ENCODE assay signal across 21 mouse cellular contexts in genomic region chr11:86614607-86615006, GRCm38 (mm10).
DNase-seq lines count a peak whose midpoint lies in the region; ATAC-seq and TF ChIP-seq lines count a peak whose summit lies in the region.
"Had no signal": no experiment of that assay in that cellular context is flagged by ENCODE, and none has a peak within 500 bp of the region (broad histone marks: within the 10 kb centered on the region; RNA-seq: fewer than 3 reads in every experiment).

No protein-coding gene starts in this region.

- no peak for TF ChIP-seq EP300 in stomach, postnatal 0 days (optimal IDR thresholded peaks at IDR 0.05)

- no peaks in the 10 kb centered on the region for H3K9me3 ChIP-seq in heart, embryonic 13.5 days
- H3K9me3 ChIP-seq in stomach, embryonic 16.5 days (replicated peaks; ENCODE audit: control insufficient read depth, low read length), result no peaks in the 10 kb centered on the region
- H3K9me3 ChIP-seq in stomach, postnatal 0 days (ENCODE audit: control insufficient read depth, low read length), result no peaks in the 10 kb centered on the region
- H3K9me3 ChIP-seq in liver, embryonic 13.5 days (replicated peaks), result no peaks in the 10 kb centered on the region
- H3K9me3 ChIP-seq in forebrain, embryonic 15.5 days, result no peaks in the 10 kb centered on the region
- H3K9me3 ChIP-seq: forebrain, embryonic 10.5 days; limb, embryonic 10.5 days; midbrain, embryonic 13.5 days; neural tube, embryonic 13.5 days; stomach, embryonic 15.5 days had no signal

- no peak overlapping the region for H3K4me3 ChIP-seq in heart, embryonic 13.5 days
- H3K4me3 ChIP-seq in stomach, embryonic 16.5 days (replicated peaks; ENCODE audit: low read length), result no peak overlapping the region
- no peak overlapping the region for H3K4me3 ChIP-seq in stomach, postnatal 0 days (ENCODE audit: low read depth, low read length)
- H3K4me3 ChIP-seq in liver, embryonic 13.5 days (replicated peaks), result no peak overlapping the region
- H3K4me3 ChIP-seq in forebrain, embryonic 15.5 days, result no peak overlapping the region
- H3K4me3 ChIP-seq: forebrain, embryonic 10.5 days; heart, adult 2 months; limb, embryonic 10.5 days; midbrain, embryonic 13.5 days; neural tube, embryonic 13.5 days; stomach, embryonic 15.5 days had no signal

- intact Hi-C loops in heart, postnatal 25 days (cut with DNase I), result no loop called here

- WGBS in heart, embryonic 13.5 days, result 84% methylated on average over 5 of the region's 5 CpGs
- WGBS in stomach, embryonic 16.5 days, result 59% methylated on average over 5 of the region's 5 CpGs
- 48% methylated on average over 5 of the region's 5 CpGs for WGBS in stomach, postnatal 0 days
- 56% methylated on average over 5 of the region's 5 CpGs for WGBS in liver, embryonic 13.5 days (ENCODE audit: insufficient replicate concordance)
- WGBS in forebrain, embryonic 15.5 days, result 83% methylated on average over 5 of the region's 5 CpGs

- no peak overlapping the region for H3K9ac ChIP-seq in heart, embryonic 13.5 days
- no peak overlapping the region for H3K9ac ChIP-seq in stomach, embryonic 16.5 days (ENCODE audit: low read length)
- H3K9ac ChIP-seq in stomach, postnatal 0 days (ENCODE audit: low read length), result no peak overlapping the region
- H3K9ac ChIP-seq in liver, embryonic 13.5 days, result peak overlapping the region; percentile 70
- H3K9ac ChIP-seq in forebrain, embryonic 15.5 days (replicated peaks), result no peak overlapping the region
- H3K9ac ChIP-seq: lung, embryonic 14.5 days; midbrain, embryonic 13.5 days; neural tube, embryonic 13.5 days; stomach, embryonic 15.5 days had no signal

- TF ChIP-seq CTCF in stomach, postnatal 0 days (IDR thresholded peaks at IDR 0.05; ENCODE audit: low read depth), result no peak

- H3K4me1 ChIP-seq in heart, embryonic 13.5 days, result no peaks in the 10 kb centered on the region
- H3K4me1 ChIP-seq in stomach, embryonic 16.5 days (ENCODE audit: control insufficient read depth, insufficient read depth, low read length), result no peaks in the 10 kb centered on the region
- H3K4me1 ChIP-seq in stomach, postnatal 0 days (replicated peaks; ENCODE audit: control insufficient read depth, insufficient read depth), result no peaks in the 10 kb centered on the region
- H3K4me1 ChIP-seq in liver, embryonic 13.5 days (replicated peaks), result peaks cover 53% of the 10 kb centered on the region
- H3K4me1 ChIP-seq in forebrain, embryonic 15.5 days, result no peaks in the 10 kb centered on the region
- H3K4me1 ChIP-seq: forebrain, embryonic 10.5 days; limb, embryonic 10.5 days; midbrain, embryonic 13.5 days; neural tube, embryonic 13.5 days; stomach, embryonic 15.5 days had no signal

- no peaks in the 10 kb centered on the region; the same call in 1 of the 2 replicates for H3K36me3 ChIP-seq in heart, embryonic 13.5 days
- H3K36me3 ChIP-seq in stomach, embryonic 16.5 days (ENCODE audit: control insufficient read depth, insufficient read depth, low read length), result no peaks in the 10 kb centered on the region
- no peaks in the 10 kb centered on the region for H3K36me3 ChIP-seq in stomach, postnatal 0 days (ENCODE audit: control insufficient read depth, insufficient read depth, low read length)
- peaks cover 12% of the 10 kb centered on the region; the same call in 1 of the 2 replicates for H3K36me3 ChIP-seq in liver, embryonic 13.5 days
- no peaks in the 10 kb centered on the region for H3K36me3 ChIP-seq in forebrain, embryonic 15.5 days
- H3K36me3 ChIP-seq: stomach, embryonic 15.5 days had no signal

- ATAC-seq in heart, embryonic 13.5 days (ENCODE audit: extremely low read depth, insufficient number of reproducible peaks, low FRiP score, low TSS enrichment), result no peak
- no peak for ATAC-seq in stomach, embryonic 16.5 days (ENCODE audit: insufficient read depth, low FRiP score)
- ATAC-seq in stomach, postnatal 0 days (ENCODE audit: low FRiP score, low TSS enrichment), result no peak
- no peak for ATAC-seq in liver, embryonic 13.5 days (ENCODE audit: low read depth)
- no peak for ATAC-seq in forebrain, embryonic 15.5 days (replicated peaks)
- ATAC-seq: midbrain, embryonic 13.5 days had no signal

- 0 out of 2 replicates have a peak overlapping the region, but pooled peaks have one; percentile 21 for H3K27ac ChIP-seq in heart, embryonic 13.5 days (replicated peaks)
- peak overlapping the region; percentile 38; the same call in 1 of the 2 replicates for H3K27ac ChIP-seq in stomach, embryonic 16.5 days (ENCODE audit: low read length)
- H3K27ac ChIP-seq in stomach, postnatal 0 days (replicated peaks), result no peak overlapping the region; the same call in 1 of the 2 replicates
- H3K27ac ChIP-seq in liver, embryonic 13.5 days, result peak overlapping the region; percentile 98
- no peak overlapping the region for H3K27ac ChIP-seq in forebrain, embryonic 15.5 days (replicated peaks)
- H3K27ac ChIP-seq: forebrain, embryonic 10.5 days; limb, embryonic 10.5 days; midbrain, embryonic 13.5 days; neural tube, embryonic 13.5 days had no signal

- no peak overlapping the region for H3K4me2 ChIP-seq in heart, embryonic 13.5 days
- H3K4me2 ChIP-seq in stomach, embryonic 16.5 days (ENCODE audit: low read depth, low read length), result no peak overlapping the region
- no peak overlapping the region for H3K4me2 ChIP-seq in stomach, postnatal 0 days (replicated peaks; ENCODE audit: low read depth)
- H3K4me2 ChIP-seq in liver, embryonic 13.5 days, result peak overlapping the region; percentile 50
- no peak overlapping the region for H3K4me2 ChIP-seq in forebrain, embryonic 15.5 days (replicated peaks)
- H3K4me2 ChIP-seq: lung, embryonic 14.5 days; midbrain, embryonic 13.5 days; neural tube, embryonic 13.5 days; stomach, embryonic 15.5 days had no signal

- H3K27me3 ChIP-seq in heart, embryonic 13.5 days (replicated peaks), result no peaks in the 10 kb centered on the region
- H3K27me3 ChIP-seq in stomach, embryonic 16.5 days (ENCODE audit: control insufficient read depth, insufficient read depth, low read length), result no peaks in the 10 kb centered on the region
- H3K27me3 ChIP-seq in stomach, postnatal 0 days (ENCODE audit: control insufficient read depth, insufficient read depth, low read length), result no peaks in the 10 kb centered on the region
- H3K27me3 ChIP-seq in liver, embryonic 13.5 days, result no peaks in the 10 kb centered on the region
- H3K27me3 ChIP-seq in forebrain, embryonic 15.5 days, result no peaks in the 10 kb centered on the region
- H3K27me3 ChIP-seq: midbrain, embryonic 13.5 days; neural tube, embryonic 13.5 days; stomach, embryonic 15.5 days had no signal

- no peak for DNase-seq in heart, postnatal 25 days (ENCODE audit: low spot score)
- DNase-seq in stomach, postnatal 0 days (ENCODE audit: low spot score), result no peak
- no peak for DNase-seq in liver, embryonic 13.5 days
- DNase-seq in B cell, adult 2 months, result no peak
- DNase-seq in gastrocnemius, adult 8-10 months (ENCODE audit: low spot score in 2 of 2), result no peak
- DNase-seq: cerebellum, adult 11 months; cerebellum, postnatal 25 days; embryo, embryonic 11 days; gastrocnemius, postnatal 10 days; kidney, adult 9 months; kidney, postnatal 36 days had no signal

Comparison
In these comparisons a context has a peak if more than half of its experiments do, and no peak if none do; other contexts are left out.
1. H3K27ac ChIP-seq: peak in heart, embryonic 13.5 days (single experiment), stomach, embryonic 16.5 days (single experiment) and liver, embryonic 13.5 days (single experiment); none in stomach, postnatal 0 days (single experiment) and forebrain, embryonic 15.5 days (single experiment).